Mouse (Mus musculus): ENCODE data around the gene Brd4. TPM values are rescaled to one million over a fixed set of nuclear protein-coding genes. Genes with fewer than 3 reads are reported as not detected.

Brd4 gene
- 10 to 100 TPM; 52.3 to 55.0 TPM for total RNA-seq (2021)

DNA sequence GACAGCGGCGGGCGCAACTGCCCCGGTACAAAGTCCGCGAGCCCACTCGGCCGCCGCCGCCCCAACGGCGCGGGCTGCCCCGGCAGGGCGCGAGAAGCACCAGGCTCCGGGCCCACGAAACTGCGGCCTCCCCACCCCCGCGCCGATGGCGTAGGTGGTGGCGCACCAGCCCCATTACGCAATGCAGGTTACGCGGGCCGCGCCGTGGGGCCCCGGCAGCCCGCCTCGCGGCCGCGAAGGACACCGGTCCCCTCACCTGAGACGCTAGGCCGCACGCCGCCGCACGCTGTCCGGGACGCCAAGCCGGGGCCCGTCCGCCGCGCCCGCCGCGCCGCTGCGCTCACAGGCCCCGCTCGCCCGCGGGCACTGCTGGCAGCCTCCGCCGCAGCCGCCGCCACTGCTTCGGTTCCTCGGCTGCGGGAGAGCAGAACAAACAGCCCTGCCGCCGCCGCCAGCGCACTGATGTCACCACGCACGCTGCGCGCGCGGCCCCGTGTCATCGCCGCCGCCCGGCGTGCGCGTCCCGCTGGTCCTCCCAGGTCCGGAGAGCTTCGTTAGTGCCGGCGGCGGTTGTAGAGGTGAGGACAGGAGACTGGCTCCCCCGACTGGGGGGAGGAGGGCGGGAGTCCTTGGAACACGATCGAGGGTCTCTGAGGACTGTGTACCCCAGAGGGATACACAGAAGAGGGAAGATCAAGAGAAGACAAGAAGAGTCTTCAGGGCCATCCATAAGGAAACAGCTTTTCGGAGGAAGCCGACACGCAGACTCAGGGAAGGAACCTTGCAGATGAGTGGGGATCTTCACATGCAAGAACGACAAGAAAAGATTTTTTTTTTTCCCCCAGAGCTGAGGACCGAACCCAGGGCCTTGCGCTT is at the start of gene Brd4:
Brd4 (minus strand) TSS at position 461 of the 876 bp plus-strand sequence.
- DNase-seq, result peak; percentile 92 to 94
- intact Hi-C loops (cut with DNase I), result loop anchor here (2.0 kb wide), 1 partner anchor 36 kb away; the partner anchor contains the start of gene Akap8

DNA sequence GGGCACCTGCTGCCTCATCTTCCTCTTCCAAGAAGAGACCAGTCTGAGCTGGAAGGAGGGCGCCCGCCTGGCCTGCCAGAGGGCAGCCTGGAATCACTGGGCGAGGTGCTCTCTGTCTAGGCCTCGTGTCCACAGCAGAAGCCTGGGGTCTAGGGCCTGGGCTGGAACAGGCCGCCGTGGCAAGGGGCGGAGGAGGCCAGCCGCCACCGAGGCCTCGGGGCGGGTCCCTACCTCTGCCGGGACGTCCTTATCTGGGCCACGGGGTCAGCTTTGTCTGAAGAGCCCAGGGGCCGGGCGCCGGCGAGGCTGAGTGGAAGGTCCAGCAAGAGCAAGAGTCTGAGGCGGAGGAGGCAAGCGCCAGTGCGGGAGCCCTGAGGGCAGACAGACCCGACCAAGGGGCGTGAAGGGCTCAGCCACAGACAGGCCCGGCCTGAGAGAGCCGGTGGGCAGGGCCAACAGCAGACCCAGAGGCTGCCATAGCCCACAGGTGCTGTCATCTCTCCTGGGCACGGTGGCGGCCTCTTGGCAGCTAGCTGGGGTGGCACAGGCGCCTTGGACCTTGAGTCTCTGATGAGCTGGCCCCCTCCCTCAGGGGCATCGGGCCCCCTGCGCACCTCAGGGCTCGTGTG is 49.3 kb upstream of the Brd4 start:
- no peak for DNase-seq
- intact Hi-C loops (cut with DNase I), result no loop called here

DNA sequence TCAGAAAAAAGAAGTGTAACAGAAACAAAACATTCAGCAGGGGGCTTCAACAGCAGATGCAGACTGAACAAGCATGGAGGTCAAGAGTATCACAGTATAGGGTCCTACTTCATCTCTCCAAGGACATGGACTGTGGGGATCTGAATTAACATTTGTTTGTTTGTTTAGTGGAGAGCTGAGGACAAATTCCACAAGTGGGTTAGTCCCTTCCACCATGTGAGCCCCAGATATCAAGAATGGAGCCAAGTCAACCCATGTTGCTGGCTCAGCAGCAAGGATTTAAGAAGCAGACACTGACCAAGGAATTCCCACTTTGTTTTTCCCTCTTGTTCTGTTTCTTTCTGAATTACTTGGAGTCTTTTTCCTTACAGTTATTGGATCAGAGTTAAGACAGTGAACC is 43.0 kb upstream of the Brd4 start:
- intact Hi-C loops (cut with DNase I), result no loop called here

DNA sequence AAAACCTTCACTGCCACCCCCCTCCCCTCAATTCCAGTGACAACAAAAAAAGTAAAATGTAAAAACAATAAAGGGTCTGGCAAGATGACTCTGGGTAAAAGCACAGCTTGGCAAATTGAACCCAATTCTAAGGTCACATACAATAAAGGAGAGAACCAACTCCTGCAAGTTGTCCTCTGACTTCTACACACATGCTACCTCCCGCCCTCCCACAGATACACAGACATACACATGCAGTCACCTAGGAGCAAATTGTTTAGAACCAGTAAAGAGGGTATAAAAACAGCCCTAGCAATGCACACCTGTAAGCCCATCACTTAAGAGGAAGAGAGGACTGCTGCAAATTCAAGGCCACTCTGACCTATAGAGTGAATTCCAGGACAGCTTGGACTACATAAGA is 38.3 kb upstream of the Brd4 start:
- DNase-seq, result no peak
- intact Hi-C loops (cut with DNase I), result no loop called here

More for the DNA sequence above, 43.0 kb upstream of the Brd4 start:
- DNase-seq, result no peak

DNA sequence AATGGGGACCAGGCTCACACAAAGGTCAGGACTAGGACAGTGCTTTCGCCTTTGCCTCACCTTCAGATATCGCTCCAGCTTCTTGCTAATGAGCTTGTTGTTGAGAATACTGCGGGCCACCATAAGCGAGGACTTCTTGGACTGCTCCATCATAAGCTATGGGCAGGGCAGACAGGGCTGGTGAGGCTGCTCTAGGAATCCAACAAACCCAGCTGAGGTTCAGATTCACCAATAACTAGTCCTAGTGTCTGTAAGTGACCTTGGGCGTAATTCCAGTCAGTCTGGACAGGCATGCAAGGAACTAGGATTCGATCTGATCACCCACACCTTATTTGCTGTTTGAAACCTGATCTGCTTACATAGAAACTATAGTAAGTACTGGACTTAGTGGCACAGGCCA is 37.3 kb upstream of the Brd4 start:
- intact Hi-C loops (cut with DNase I), result loop anchor here (2.0 kb wide), 1 partner anchor 37 kb away; the partner anchor contains the start of gene Brd4

DNA sequence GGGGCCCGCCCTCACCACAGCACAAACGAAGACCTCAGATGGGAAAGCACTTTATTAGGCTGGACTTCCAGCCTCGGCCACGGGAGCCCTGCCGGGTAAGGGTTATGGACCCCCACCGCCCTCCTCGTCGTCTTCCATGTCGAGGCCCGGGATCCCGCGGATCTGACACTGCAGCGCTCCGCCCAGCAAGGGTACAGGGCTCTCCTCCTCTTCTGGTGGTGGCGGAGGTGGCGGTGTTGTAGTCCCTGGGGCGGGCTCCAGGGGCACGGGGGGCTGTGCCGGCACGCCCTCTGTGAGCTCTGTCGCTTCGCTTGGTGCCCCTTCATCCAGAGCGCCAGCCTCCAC is 36.8 kb upstream of the Brd4 start:
- DNase-seq, result no peak
- intact Hi-C loops (cut with DNase I), result loop anchor here (2.0 kb wide), 1 partner anchor 37 kb away; the partner anchor contains the start of gene Brd4

More for the DNA sequence above, 37.3 kb upstream of the Brd4 start:
- no peak for DNase-seq

DNA sequence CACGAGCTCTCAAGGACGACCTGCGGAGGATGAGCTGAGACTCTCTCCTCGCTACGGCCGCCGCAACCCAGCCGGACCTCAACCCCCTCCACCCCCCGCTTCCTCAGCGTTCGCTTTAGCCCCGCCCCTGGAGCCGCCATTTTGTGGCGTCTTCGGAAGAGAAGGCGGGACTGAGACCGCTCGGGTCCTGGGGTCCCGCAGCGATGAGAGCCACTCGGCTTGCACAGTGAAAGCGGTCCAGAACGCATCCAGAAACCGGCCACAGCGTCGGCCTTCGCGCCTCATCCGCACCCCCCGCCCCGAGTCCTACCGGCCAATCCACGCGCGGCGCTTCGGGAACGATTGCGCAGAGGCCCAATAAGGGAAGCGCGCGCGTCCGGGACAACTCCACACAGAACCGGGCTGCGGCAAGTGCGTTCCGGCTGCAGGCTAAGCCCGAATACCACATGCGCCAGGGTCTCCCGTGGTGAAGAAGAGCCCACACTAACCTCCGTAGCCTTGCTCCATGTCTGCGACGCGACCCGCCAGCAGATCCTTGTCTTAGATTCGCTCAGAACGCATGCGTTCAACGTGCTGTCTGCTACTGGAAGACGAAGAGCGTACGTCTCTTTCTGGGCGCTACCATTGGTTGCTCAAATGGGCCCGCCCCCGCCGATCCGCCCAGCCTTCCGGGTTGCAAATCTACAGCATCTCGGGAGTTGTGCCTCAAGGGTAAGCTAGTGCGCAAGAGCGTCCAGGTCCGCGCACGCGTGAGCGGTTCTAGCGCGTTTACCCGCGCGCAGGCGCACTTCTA is 36.3 kb upstream of the Brd4 start, which contains the start of gene Akap8:
Akap8 (minus strand) TSS at position 642 of the 793 bp plus-strand sequence.
- intact Hi-C loops (cut with DNase I), result loop anchor here (2.0 kb wide), 1 partner anchor 36 kb away; the partner anchor contains the start of gene Brd4
- DNase-seq, result peak; percentile 94

DNA sequence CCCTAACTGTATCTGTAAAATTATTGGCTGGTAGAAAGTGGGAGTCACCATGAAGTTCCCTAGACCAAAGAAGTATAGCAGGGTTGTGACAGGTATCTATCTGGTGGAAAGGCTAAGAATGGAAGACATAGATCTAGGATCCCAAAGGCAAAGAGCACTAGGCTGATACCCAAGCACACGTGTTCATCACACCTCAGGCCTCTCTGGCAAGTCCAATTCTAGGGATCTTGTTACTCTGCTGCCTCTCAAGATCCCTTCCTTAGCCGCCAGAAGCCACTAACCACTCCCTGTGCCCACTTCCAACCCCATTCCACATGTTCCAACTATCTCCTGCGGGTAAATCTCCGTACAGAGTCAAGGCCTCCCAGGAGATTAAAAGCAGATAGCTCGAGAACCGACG is 35.4 kb upstream of the Brd4 start:
- intact Hi-C loops (cut with DNase I), result loop anchor here (2.0 to 5.0 kb wide), 2 partner anchors 35 to 98 kb away; partner anchors contain the start of gene Brd4
- no peak for DNase-seq

DNA sequence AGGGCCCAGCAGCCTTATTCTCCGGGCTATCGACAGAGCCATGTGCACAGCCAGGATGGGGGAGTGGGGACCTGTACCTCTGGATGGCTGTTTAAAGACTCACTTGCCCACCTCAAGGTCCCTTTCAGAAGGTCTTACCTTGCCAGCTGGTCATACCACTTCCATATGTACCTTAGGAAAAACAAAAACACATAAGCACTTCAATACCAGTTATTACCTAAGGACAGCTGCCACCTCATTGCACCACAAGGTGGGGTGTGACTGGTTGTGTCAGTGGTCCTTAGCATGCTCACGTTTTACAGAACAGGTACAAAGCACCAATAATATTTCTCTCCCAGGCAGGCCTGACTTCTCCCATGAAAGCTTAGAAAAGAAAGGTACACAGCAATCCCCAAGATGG is 33.2 kb upstream of the Brd4 start:
- intact Hi-C loops (cut with DNase I), result loop anchor here (5.0 kb wide), 1 partner anchor 95 kb away; no protein-coding TSS in a partner anchor
- DNase-seq, result no peak

DNA sequence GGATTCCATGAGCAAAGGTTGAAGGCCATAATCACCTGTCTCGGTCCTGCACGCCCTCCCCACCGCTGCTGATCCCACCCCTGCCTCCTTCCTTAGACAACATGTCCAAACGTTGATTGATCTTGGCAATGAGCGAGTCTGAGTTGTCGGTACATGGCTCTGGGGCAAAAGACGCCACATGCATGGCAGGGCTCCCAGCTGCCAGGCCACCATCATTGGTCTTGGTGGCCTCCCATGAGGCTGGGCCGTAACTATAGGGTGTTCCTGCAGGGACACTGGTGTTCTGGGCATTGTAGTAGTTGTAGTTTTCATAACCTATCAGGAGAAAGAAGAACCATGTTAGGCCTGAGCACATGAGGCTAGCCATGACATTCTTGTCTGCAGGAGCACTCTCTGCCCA is 32.5 kb upstream of the Brd4 start:
- DNase-seq, result no peak
- intact Hi-C loops (cut with DNase I), result loop anchor here (5.0 kb wide), 1 partner anchor 95 kb away; no protein-coding TSS in a partner anchor

DNA sequence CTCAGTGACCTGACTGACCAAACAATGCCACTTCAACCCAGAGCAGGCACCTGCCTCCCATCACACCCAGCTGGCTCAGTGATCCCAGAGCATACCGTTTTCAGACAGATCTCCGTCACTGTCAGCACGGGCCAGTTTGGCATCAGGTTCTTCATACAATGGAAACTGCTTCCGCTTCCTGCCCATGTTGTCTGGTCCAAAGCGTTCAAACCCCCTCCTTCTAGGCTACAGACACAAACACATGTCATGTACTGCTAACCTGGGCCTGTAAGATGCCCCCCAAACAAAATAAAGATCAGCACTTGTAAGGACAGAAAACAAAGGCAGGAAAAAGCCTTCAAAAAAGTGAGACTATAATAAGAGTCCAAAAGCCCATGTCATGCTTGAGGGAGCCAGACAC is 31.0 kb upstream of the Brd4 start:
- intact Hi-C loops (cut with DNase I), result loop anchor here (5.0 kb wide), 1 partner anchor 93 kb away; no protein-coding TSS in a partner anchor

DNA sequence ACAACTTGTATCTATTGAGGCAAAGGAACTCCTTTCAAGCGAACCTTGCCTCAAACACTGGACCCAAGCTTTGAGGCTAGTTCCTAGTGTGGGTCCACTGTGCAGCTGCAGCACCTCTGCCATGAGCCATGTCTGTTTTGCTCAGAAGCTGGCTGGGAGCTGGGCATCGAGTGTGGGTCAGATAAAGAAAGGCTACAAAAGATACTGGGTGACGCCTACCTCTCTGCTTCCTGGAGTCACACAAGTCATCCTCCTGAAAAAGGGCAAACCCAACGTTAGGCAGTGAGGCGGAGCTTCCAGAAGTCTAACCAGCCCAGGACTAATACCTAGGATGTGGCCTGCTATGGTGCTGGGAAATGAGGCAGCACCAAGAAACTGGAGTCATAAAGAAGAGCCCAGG is 29.4 kb upstream of the Brd4 start:
- intact Hi-C loops (cut with DNase I), result no loop called here
- no peak for DNase-seq

More for the DNA sequence above, 31.0 kb upstream of the Brd4 start:
- DNase-seq, result no peak

DNA sequence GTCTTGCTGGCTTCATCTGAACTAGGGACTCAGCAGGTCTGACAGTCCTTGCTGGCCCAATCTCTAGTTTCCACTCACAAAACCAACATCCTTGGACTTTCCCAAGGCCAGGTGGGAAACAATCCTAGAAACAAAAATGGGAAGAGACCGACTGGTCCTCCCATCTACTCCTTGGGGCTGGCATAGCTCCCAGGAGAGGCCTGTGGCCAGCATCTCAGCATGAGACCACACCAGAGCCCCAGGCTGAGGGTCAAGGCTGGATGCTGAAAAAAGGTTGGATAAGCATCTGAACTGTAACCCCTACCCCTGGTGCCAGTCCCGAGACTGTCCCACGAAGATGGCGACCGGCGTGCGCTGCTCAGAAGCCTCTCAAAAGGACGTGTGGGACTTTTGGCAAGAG is 28.3 kb upstream of the Brd4 start:
- DNase-seq, result no peak
- intact Hi-C loops (cut with DNase I), result no loop called here

DNA sequence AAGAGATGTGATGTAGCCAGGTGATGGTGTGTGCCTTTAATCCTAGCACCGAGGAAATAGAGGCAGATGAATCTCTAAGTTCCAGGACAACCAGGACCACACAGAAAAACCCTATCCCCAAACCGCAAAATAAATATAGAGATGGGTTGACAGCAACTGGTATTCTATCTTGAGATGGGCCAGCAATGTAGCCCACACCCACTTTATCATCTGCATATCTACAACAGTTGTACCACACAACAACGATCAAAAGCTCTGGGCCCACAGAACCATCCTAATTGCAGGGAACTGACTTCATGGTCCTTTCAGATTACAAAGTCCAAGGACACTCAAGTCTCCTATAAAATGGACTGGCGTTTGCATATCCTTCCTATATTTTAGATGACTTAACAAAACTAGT is 23.4 kb upstream of the Brd4 start:
- no peak for DNase-seq
- intact Hi-C loops (cut with DNase I), result no loop called here

DNA sequence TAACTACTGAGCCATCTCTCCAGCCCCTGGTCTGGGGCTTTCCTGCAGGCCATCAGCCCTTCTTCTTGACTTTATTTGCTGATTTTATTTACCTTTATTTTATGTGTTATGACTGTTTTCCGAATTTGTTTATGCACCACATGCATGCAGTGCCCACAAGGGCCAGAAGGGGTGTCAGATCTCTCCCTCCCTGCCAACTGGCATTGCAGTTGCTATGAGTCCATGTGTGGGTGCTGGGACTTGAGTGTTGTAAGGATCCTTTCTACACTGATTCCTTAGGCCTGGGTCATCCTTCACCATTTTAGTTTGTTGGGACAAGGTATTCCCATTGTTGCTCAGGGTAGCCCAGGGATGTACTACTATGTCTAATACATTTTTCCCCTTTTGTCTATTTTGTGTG is 13.6 kb upstream of the Brd4 start:
- no peak for DNase-seq
- intact Hi-C loops (cut with DNase I), result no loop called here

DNA sequence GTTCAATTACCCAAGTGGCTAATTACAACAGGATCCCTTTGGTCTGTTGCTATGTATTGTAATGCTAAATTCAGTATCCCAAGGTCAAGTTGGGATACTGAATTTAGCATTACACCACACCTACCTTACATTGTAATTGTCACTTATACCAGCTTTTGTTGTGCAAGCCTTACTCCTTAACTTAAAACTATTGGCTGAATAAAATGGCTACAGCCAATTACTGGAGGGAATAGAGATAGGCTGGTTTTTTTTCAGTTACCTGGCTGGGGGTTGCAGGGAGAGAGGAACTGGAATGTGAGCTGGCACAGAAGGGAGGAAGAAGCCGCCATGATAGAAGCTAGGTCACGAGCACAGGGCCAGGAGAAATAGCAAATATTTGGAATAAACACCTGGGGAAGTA is 11.4 kb upstream of the Brd4 start:
- DNase-seq, result no peak
- intact Hi-C loops (cut with DNase I), result no loop called here

DNA sequence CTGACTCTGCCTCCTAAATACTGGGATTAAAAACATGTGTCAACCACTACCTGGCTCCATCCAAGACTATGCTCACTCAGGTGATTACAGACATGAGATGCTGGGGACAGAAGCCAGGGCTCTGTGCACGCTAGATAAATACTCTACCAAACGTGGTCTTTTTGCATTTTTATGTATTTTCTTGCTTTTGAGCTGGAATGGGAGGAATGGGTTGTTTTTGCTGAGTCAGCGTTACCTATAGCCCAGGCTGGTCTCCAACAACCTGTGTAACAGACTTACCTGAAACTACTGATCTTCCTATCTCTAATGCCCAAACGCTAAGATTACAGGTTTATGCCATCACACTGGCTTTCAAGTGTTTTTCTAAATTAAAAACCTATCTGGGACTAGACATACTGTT is 10.6 kb upstream of the Brd4 start:
- no peak for DNase-seq
- intact Hi-C loops (cut with DNase I), result no loop called here

DNA sequence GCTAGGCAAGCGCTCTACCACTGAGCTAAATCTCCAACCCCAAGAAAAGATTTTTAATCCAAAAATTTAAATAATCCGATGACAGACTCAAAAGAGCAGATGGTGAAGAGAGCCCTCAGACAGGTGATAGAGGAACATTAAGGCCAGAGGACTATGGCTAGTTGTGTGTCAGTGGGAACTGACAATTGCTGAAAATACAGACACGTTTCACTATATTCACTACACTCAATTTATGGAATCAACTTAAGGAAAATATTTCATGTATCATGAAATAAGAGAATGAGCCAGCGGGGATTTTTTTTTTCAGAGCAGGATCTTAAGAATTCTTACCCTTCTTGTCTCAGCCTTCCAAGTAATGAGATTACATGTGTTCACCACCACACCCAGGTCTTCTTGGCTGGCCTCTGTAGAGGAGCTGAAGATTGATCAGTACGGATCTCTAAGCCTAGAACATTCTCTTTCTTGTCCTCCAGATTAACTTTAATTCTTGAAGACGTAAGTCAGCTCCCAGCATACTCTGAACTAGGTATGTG is 682 bp upstream of the Brd4 start:
- intact Hi-C loops (cut with DNase I), result loop anchor here (2.0 kb wide), 1 partner anchor 36 kb away; the partner anchor contains the start of gene Akap8
- no peak for DNase-seq

DNA sequence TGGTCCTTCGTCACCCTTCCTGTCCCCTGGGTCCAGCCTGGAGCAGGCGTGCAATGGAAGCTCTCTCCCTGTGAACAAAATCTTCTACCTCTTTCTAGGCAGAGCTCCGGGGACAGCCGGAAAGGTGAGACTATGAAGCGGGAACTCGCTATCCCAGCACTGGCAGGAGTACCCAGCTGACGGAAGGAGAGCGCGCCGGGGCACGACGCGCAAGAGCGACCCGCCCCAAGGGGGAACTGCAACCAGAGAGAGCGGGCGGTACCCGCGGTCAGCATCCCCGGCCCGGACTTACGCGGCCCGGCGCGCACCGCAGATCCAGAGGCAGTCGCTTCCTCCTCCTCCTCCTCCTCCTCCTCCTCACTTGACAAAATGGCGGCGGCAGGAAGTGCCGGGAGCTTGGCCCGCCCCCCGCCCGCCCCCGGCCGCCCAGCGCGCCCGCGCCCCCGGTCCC is 726 bp downstream of the Brd4 start:
- intact Hi-C loops (cut with DNase I), result loop anchor here (2.0 kb wide), 1 partner anchor 37 kb away; the partner anchor contains the start of gene Akap8
- peak; percentile 56 to 75 for DNase-seq

DNA sequence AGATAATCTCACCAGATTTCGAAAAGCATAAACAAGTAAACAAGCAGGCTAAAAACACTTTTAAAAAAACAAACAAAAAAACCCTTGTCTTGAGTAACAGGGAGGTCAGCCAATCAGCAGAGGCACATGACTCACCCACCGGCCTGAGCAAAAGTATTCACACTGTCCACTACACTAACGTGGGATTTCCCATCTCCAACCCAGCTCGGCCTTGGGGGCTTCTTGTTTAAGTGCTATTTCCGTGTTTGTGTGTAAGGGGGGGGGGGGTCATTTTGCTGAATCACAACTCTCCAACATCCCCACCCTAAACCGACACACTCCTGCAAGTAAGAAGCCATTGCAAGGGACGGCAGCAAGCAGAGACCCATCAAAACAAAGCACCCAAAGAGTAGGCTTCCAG is 1.2 kb downstream of the Brd4 start:
- intact Hi-C loops (cut with DNase I), result no loop called here
- peak in 1 of 2 experiments; percentile 31 for DNase-seq
